Mouse (Mus musculus) activated CD4-positive, CD25-positive, alpha-beta regulatory T cell, adult 4 months (primary cell): Measurements from ENCODE around the gene Mtx1. TPM values are rescaled to one million over a fixed set of nuclear protein-coding genes. Genes with fewer than 3 reads are reported as not detected.
A peak's percentile ranks its signal among the peaks of the same experiment; 100 is the strongest.

Experiments
- ATAC-seq: one replicate; pipeline ENCODE4 v1.8.0; 2017
- polyA plus RNA-seq, 2 experiments: library from polyadenylated mRNA; unstranded; fragments of 100-300 nt; shearing (Covaris generic); gene quantifications; one replicate each; pipeline ENCODE4 v1.2.1; 2017

The Mtx1 gene
- polyA plus RNA-seq, 2 experiments from 2014 or later = 90.7 to 112 TPM

GRCm38 (mm10) chr3:89213803-89214530 is 12.9 kb downstream of the Mtx1 start:
- ATAC-seq = peak; percentile 87

GRCm38 (mm10) chr3:89210731-89211130 is 16.2 kb downstream of the Mtx1 start:
- no peak for ATAC-seq

GRCm38 (mm10) chr3:89210162-89210561 is 16.7 kb downstream of the Mtx1 start:
- no peak for ATAC-seq

GRCm38 (mm10) chr3:89209731-89210130 is 17.2 kb downstream of the Mtx1 start:
- no peak for ATAC-seq

GRCm38 (mm10) chr3:89208736-89209135 is 18.2 kb downstream of the Mtx1 start:
- ATAC-seq = no peak

- ATAC-seq = no peak
These were observed 18.7 kb downstream of the Mtx1 start for GRCm38 (mm10) chr3:89208075-89208657.

- no peak for ATAC-seq
These were observed 20.2 kb downstream of the Mtx1 start for GRCm38 (mm10) chr3:89206695-89207094.

- no peak for ATAC-seq
These were observed 20.8 kb downstream of the Mtx1 start for GRCm38 (mm10) chr3:89206079-89206478.

GRCm38 (mm10) chr3:89203142-89203514 is 23.8 kb downstream of the Mtx1 start:
- ATAC-seq = no peak

GRCm38 (mm10) chr3:89202253-89203141 is 24.4 kb downstream of the Mtx1 start, which contains the start of gene Gba:
TSS of gene Gba (plus strand) at chr3:89202928.
- peak; percentile 85 for ATAC-seq

GRCm38 (mm10) chr3:89199839-89200238 is 27.0 kb downstream of the Mtx1 start:
- no peak for ATAC-seq

GRCm38 (mm10) chr3:89195979-89196877 is 30.7 kb downstream of the Mtx1 start:
- ATAC-seq = peak; percentile 86

GRCm38 (mm10) chr3:89193853-89194252 is 33.0 kb downstream of the Mtx1 start:
- ATAC-seq = peak; percentile 28

GRCm38 (mm10) chr3:89193351-89193750 is 33.5 kb downstream of the Mtx1 start:
- ATAC-seq = no peak

- ATAC-seq = peak; percentile 67
These were observed 36.5 kb downstream of the Mtx1 start for GRCm38 (mm10) chr3:89190436-89190835.

- peak; percentile 42 for ATAC-seq
These were observed 38.4 kb downstream of the Mtx1 start for GRCm38 (mm10) chr3:89188478-89188875.

- ATAC-seq = peak; percentile 48
These were observed 39.0 kb downstream of the Mtx1 start for GRCm38 (mm10) chr3:89187690-89188477.

GRCm38 (mm10) chr3:89187197-89187596 is 39.7 kb downstream of the Mtx1 start:
- ATAC-seq = no peak

- no peak for ATAC-seq
These were observed 43.0 kb downstream of the Mtx1 start for GRCm38 (mm10) chr3:89183959-89184315.

GRCm38 (mm10) chr3:89183058-89183958 is 43.6 kb downstream of the Mtx1 start, which contains the start of gene Fam189b:
TSS of gene Fam189b (plus strand) at chr3:89183143.
- peak; percentile 67 for ATAC-seq
